Mouse (Mus musculus): ENCODE measurements around the gene Ncdn. TPM values are rescaled to one million over a fixed set of nuclear protein-coding genes. Genes with fewer than 3 reads are reported as not detected.

Gene Ncdn
- polyA plus RNA-seq, 1 experiment: 13.1 TPM

- Histone ChIP-seq H3K27ac (ENCODE audit: insufficient read depth, low read depth, low read length) (no peak overlapping the region), H3K4me3 (ENCODE audit: insufficient read depth, low read length) (no peak overlapping the region), H3K4me1 (ENCODE audit: control insufficient read depth, insufficient read depth, low read length) (peaks cover 6% of the 10 kb centered on the region)
- no peak for TF ChIP-seq POLR2A (IDR thresholded peaks at IDR 0.05; ENCODE audit: borderline replicate concordance, low read depth, low read length)
- TF ChIP-seq CTCF (IDR thresholded peaks at IDR 0.05; ENCODE audit: low read depth, low read length): no peak
Observed at GRCm38 (mm10) chr4:126773871-126774270, 20.6 kb upstream of the Ncdn start.

DNA sequence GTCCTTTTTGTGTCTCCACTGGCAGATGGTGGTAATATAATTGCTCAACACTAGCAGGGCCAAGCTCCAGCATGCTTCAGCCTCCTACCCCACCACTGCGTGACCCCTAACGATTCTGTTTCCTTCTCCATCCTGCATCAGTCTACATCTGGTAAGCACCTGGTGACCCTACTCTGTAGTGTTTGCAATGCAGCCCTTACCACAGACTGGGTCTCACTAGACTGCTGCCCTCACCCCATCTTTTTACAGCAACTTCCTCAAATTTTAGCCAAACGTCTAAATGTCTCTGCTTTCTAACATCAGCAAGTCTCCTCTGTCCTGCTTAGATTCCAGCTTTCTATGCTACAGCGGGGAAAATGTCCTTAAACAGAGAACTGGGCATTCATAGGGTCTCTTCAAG, 17.6 kb upstream of the Ncdn start:
- H3K4me3 ChIP-seq (ENCODE audit: insufficient read depth, low read length): no peak overlapping the region
- no peak overlapping the region for H3K27ac ChIP-seq (ENCODE audit: insufficient read depth, low read depth, low read length)
- peaks cover 6% of the 10 kb centered on the region for H3K4me1 ChIP-seq (ENCODE audit: control insufficient read depth, insufficient read depth, low read length)
- TF ChIP-seq POLR2A (IDR thresholded peaks at IDR 0.05; ENCODE audit: borderline replicate concordance, low read depth, low read length) (no peak), CTCF (IDR thresholded peaks at IDR 0.05; ENCODE audit: low read depth, low read length) (no peak)

DNA sequence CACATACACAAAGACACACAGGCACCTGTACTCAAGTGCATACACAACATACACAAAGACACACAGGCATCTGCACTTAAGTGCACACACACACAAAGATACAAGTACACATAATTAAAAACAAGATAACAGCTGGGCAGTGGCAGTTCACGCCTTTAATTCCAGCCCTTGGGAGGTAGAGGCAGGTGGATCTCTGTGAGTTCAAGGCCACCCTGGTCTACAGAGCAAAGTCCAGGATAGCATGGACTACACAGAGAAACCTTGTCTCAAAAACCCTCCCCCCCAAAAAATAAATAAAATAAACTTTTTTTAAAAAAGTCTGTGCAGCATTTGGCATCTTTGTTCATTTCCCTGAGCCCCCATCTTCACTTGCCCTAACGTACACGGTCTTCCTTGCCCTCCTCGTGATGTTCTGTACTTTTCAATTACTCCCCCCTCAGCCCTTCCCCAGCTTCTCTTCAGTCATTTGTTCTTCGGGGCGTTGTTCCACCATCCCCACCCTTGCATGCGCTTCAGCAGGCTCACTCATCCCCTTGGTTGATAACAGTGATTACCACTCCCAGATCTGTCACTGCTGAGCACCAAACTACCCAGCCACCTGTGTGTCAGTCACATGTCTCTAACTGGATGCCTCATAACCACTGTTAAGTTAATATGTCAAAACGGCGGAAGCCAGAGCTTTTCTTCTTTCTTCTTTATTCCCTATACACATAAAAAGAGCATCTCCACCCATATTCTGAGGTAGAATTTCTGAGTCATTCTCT, 16.7 kb upstream of the Ncdn start:
- H3K27ac ChIP-seq (ENCODE audit: insufficient read depth, low read depth, low read length): no peak overlapping the region
- H3K4me1 ChIP-seq (ENCODE audit: control insufficient read depth, insufficient read depth, low read length): peaks cover 6% of the 10 kb centered on the region
- no peak overlapping the region for H3K4me3 ChIP-seq (ENCODE audit: insufficient read depth, low read length)
- TF ChIP-seq POLR2A (IDR thresholded peaks at IDR 0.05; ENCODE audit: borderline replicate concordance, low read depth, low read length) (no peak), CTCF (IDR thresholded peaks at IDR 0.05; ENCODE audit: low read depth, low read length) (no peak)

DNA sequence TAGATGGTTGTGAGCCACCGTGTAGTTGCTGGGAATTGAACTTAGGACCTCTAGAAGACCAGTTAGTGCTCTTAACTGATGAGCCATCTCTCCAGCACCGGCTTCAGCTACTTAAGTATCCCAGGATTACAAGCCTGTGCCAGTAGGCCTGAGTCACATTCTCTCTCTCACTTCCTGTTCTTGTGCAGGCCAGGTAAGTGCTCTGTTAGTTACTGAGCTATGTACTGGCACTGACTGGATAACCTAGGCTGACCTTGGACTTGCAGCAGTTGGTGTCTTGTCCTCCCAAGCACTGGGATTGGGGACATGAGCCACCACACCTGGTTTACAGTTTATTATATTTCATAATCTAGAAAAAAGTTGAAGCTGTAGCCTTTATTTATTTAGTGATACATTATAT, 10.2 kb upstream of the Ncdn start:
- Histone ChIP-seq H3K27ac (ENCODE audit: insufficient read depth, low read depth, low read length) (no peak overlapping the region), H3K4me1 (ENCODE audit: control insufficient read depth, insufficient read depth, low read length) (peaks cover 6% of the 10 kb centered on the region), H3K4me3 (ENCODE audit: insufficient read depth, low read length) (no peak overlapping the region)
- TF ChIP-seq CTCF (IDR thresholded peaks at IDR 0.05; ENCODE audit: low read depth, low read length): no peak
- no peak for TF ChIP-seq POLR2A (IDR thresholded peaks at IDR 0.05; ENCODE audit: borderline replicate concordance, low read depth, low read length)

- Histone ChIP-seq H3K4me1 (ENCODE audit: control insufficient read depth, insufficient read depth, low read length) (peaks cover 6% of the 10 kb centered on the region), H3K4me3 (ENCODE audit: insufficient read depth, low read length) (no peak overlapping the region), H3K27ac (ENCODE audit: insufficient read depth, low read depth, low read length) (no peak overlapping the region)
- TF ChIP-seq POLR2A (IDR thresholded peaks at IDR 0.05; ENCODE audit: borderline replicate concordance, low read depth, low read length) (no peak), CTCF (IDR thresholded peaks at IDR 0.05; ENCODE audit: low read depth, low read length) (no peak)
Observed at GRCm38 (mm10) chr4:126762586-126763359, 9.5 kb upstream of the Ncdn start.

DNA sequence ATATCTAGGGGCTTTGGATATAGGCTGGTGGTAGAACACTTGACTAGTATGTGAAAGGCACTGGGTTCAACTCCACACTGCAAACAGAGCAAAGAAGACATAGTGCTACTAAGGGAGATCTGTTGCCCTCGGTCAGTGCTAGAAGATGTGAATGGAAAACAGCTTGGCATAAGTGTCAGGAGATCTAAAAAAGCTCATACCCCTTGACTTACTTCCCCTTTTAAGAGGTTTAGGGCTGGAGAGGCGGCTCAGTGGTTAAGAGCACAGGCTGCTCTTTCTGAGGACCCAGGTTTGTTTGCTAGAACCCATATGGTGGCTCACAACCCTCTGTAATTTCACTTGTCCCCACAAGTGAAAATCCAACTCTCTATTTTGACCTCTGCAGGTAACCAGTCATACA, 6.2 kb upstream of the Ncdn start:
- Histone ChIP-seq H3K4me3 (ENCODE audit: insufficient read depth, low read length) (no peak overlapping the region), H3K27ac (ENCODE audit: insufficient read depth, low read depth, low read length) (no peak overlapping the region), H3K4me1 (ENCODE audit: control insufficient read depth, insufficient read depth, low read length) (peaks cover 6% of the 10 kb centered on the region)
- TF ChIP-seq POLR2A (IDR thresholded peaks at IDR 0.05; ENCODE audit: borderline replicate concordance, low read depth, low read length): no peak
- TF ChIP-seq CTCF (IDR thresholded peaks at IDR 0.05; ENCODE audit: low read depth, low read length): no peak

GRCm38 (mm10) chr4:126758299-126758698, 5.1 kb upstream of the Ncdn start:
- Histone ChIP-seq H3K27ac (ENCODE audit: insufficient read depth, low read depth, low read length) (no peak overlapping the region), H3K4me3 (ENCODE audit: insufficient read depth, low read length) (no peak overlapping the region), H3K4me1 (ENCODE audit: control insufficient read depth, insufficient read depth, low read length) (peaks cover 6% of the 10 kb centered on the region)
- no peak for TF ChIP-seq CTCF (IDR thresholded peaks at IDR 0.05; ENCODE audit: low read depth, low read length)
- TF ChIP-seq POLR2A (IDR thresholded peaks at IDR 0.05; ENCODE audit: borderline replicate concordance, low read depth, low read length): no peak

DNA sequence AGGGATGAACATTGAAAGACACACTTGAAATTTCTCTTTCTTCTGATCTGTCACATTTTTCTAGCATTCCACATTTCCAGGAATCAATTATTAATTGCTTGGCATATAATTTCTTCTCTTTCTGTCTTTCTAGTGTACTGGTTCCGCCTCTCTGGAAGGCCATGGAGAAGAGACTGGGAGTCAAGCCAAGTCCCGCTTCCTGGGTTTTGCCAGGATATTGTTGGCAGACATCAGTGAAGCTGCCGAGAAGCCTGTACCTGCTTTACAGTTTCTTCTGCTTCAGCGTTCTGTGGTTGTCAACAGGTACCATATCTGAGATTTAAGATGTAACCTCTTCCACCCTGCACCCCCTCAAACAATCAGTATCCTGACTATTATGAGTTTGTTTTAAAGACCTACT, 3.5 kb upstream of the Ncdn start:
- H3K4me1 ChIP-seq (ENCODE audit: control insufficient read depth, insufficient read depth, low read length): peaks cover 6% of the 10 kb centered on the region
- no peak for TF ChIP-seq POLR2A (IDR thresholded peaks at IDR 0.05; ENCODE audit: borderline replicate concordance, low read depth, low read length)
- TF ChIP-seq CTCF (IDR thresholded peaks at IDR 0.05; ENCODE audit: low read depth, low read length): no peak
- no peak overlapping the region for H3K27ac ChIP-seq (ENCODE audit: insufficient read depth, low read depth, low read length)
- no peak overlapping the region for H3K4me3 ChIP-seq (ENCODE audit: insufficient read depth, low read length)

DNA sequence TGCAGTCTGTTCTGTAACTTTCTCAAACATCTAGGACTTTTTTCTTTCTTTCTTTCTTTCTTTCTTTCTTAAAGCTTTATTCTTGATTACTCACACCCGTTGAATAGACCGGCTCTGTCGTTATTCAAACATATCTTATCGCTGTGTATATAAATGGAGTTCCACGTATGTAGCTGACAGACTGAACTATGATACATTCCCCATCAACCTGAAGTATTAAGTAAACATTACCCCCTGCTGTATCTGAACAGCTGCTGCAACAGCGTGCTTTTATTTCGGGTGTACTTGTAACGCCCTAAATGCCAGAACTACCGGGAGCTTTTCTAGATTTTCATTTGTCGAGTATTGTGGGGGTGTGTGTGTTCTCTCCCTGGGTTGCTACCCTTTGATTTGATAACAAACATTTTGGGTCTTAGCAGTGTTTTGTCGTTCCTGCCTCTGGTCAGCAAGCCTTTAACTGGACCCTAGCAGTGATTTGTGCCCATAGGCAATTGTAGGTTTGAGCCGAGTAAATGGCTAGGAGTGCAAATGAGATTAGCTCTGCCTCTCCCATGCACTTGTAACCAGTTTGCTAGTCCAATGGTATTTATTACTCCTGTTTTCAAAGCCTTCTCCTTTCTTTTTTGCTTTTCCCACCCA, 1.6 kb upstream of the Ncdn start:
- peaks cover 6% of the 10 kb centered on the region for H3K4me1 ChIP-seq (ENCODE audit: control insufficient read depth, insufficient read depth, low read length)
- H3K27ac ChIP-seq (ENCODE audit: insufficient read depth, low read depth, low read length): no peak overlapping the region
- no peak for TF ChIP-seq CTCF (IDR thresholded peaks at IDR 0.05; ENCODE audit: low read depth, low read length)
- TF ChIP-seq POLR2A (IDR thresholded peaks at IDR 0.05; ENCODE audit: borderline replicate concordance, low read depth, low read length): no peak
- no peak overlapping the region for H3K4me3 ChIP-seq (ENCODE audit: insufficient read depth, low read length)

DNA sequence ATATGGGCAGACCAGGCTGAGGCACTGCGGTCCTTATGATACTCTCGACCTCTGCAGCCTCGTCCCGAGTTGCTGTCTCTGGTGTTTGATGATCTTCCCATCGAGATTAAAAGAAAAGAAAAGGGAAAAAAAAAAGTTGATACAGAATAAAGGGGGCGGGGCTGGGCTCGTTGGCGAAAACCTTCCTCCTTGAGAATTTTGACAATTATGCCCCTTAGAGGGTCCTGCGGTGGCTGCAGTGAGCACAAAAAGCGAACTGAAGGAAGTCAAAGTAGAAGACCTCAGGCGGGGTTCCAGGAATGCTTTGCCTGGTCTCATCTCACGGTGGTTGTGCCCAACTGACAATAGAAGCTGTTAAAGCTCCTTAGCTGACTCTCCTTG, 983 bp upstream of the Ncdn start:
- TF ChIP-seq POLR2A (IDR thresholded peaks at IDR 0.05; ENCODE audit: borderline replicate concordance, low read depth, low read length) (no peak), CTCF (IDR thresholded peaks at IDR 0.05; ENCODE audit: low read depth, low read length) (no peak)
- Histone ChIP-seq H3K27ac (ENCODE audit: insufficient read depth, low read depth, low read length) (peak overlapping the region; percentile 47), H3K4me1 (ENCODE audit: control insufficient read depth, insufficient read depth, low read length) (peaks cover 3% of the 10 kb centered on the region), H3K4me3 (ENCODE audit: insufficient read depth, low read length) (peak overlapping the region; percentile 94)
